Mouse (Mus musculus) urinary bladder, adult 2 months (tissue): ENCODE results near the gene Tspan18. TPM values are rescaled to one million over a fixed set of nuclear protein-coding genes. Genes with fewer than 3 reads are reported as not detected.

Experiments
- DNase-seq: peaks from one replicate; pipeline ENCODE4 v3.0.0; 2022; ENCODE audit warnings: low spot score
- polyA plus RNA-seq: library from polyadenylated mRNA; depleted of rRNA; stranded (reverse); fragments of >200 nt; gene quantifications from 2 replicates; pipeline ENCODE4 v1.2.3, GENCODE M21; 2012; rRNA removed

Tspan18 gene
- polyA plus RNA-seq, 1 experiment, result 19.8 TPM

- no peak for DNase-seq
Observed at GRCm38 (mm10) chr2:93161914-93162664, 172.2 kb downstream of the Tspan18 start.

DNA sequence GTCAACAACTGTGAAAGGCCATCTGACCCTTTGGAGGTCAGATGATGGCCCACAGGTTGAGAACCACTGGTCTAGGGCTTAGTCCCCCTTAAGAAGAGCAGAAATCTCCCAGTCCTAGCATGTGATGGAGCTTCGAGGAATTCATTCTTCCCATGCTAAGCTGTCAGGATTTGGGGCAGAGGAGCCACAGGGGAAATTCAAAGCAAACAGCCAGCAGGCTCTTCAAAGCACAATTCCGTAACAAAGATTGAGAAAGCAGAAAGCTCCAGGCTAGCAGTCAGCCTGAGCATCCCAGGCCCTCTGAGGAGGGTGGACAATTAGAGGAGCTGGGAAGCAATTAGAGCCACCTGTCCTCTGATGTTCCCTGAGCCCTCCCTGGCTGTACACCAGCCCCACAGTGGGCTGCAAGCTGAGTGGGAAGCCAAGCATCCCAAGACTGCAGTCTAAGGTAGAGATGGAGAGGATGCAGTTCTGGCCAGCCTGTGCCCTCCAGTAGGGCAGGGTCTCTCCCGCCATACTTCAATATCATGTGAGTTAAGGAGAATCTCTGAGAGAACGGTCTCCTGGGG lies 173.8 kb downstream of the Tspan18 start:
- no peak for DNase-seq

- DNase-seq, result no peak
Observed at GRCm38 (mm10) chr2:93154486-93155032, 179.7 kb downstream of the Tspan18 start.

- DNase-seq, result no peak
Observed at GRCm38 (mm10) chr2:93153833-93154232, 180.5 kb downstream of the Tspan18 start.

DNA sequence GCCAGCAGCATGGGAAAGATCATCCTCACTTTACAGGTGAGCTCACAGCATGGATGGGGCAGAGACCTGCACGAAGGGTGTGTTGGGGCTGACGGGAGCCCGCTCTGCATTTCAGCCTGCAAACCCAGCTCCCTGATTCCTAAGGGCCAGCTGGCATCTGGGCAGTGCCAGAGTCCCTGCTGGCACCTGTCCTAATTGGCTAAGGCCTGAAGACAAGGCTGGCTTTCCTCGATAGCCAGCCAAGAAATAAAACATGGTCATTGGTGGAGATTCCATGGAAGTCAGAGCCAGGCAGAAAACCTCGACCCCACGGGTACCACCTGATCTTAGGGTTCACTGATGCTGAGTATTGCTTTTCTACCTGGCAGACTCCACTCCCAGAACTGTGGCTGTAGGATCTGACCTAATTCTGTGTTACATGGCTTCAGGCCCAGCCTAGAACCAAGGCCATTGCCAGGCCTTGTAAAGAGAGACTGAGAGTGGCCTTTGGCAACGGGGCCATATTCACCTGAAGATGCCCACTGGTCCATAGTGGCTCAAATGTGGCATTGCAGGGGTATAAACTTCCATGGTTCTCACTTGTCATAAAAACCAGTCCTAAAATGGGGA lies 181.3 kb downstream of the Tspan18 start:
- DNase-seq, result no peak

GRCm38 (mm10) chr2:93152191-93152601 lies 182.1 kb downstream of the Tspan18 start:
- no peak for DNase-seq

Other genes starting within 250 kb of the Tspan18 start
- gene Trp53i11, start 147.0 kb downstream of the Tspan18 start, polyA plus RNA-seq, result 54.5 and 67.6 TPM in 2 replicates
- 95.1 and 96.4 TPM in 2 replicates for gene Cd82, start 128.6 kb upstream of the Tspan18 start, polyA plus RNA-seq
- gene Gm10803, start 226.1 kb upstream of the Tspan18 start, polyA plus RNA-seq, result not detected in 2 replicates